Mouse (Mus musculus) heart, postnatal 25 days (tissue): ENCODE results near the gene Banp. TPM values are rescaled to one million over a fixed set of nuclear protein-coding genes. Genes with fewer than 3 reads are reported as not detected.

Source experiments
- DNase-seq: peaks from one replicate; pipeline ENCODE4 v3.0.0; 2022; ENCODE audit warnings: low spot score
- intact Hi-C: fragments of 180-260 bp; cut with DNase I; formaldehyde crosslinking; loops from one replicate; pipeline ENCODE4 v1.15.1; 2025
- total RNA-seq, 2 experiments: library from RNA; stranded (reverse); gene quantifications; 2 replicates each; pipeline ENCODE4 v1.2.3; 2021

Banp gene
- total RNA-seq, 2 experiments from 2014 or later = 15.0 to 26.5 TPM

GRCm38 (mm10) chr8:121948321-121949145 lies 1.0 kb upstream of the Banp start:
- intact Hi-C loops = no loop called here
- no peak for DNase-seq

GRCm38 (mm10) chr8:121949941-121950748 lies 595 bp downstream of the Banp start:
- DNase-seq = peak; percentile 97
- intact Hi-C loops = no loop called here

GRCm38 (mm10) chr8:121950749-121951655 lies 1.5 kb downstream of the Banp start:
- DNase-seq = peak; percentile 37
- intact Hi-C loops = no loop called here

- DNase-seq = no peak
- intact Hi-C loops = no loop called here
Observed at GRCm38 (mm10) chr8:121951656-121952009, 2.1 kb downstream of the Banp start.

GRCm38 (mm10) chr8:121952122-121952521 lies 2.6 kb downstream of the Banp start:
- intact Hi-C loops = no loop called here
- DNase-seq = no peak

GRCm38 (mm10) chr8:121952800-121953199 lies 3.2 kb downstream of the Banp start:
- intact Hi-C loops = no loop called here
- DNase-seq = no peak

GRCm38 (mm10) chr8:121953821-121954545 lies 4.4 kb downstream of the Banp start:
- intact Hi-C loops = no loop called here
- DNase-seq = no peak

GRCm38 (mm10) chr8:121954981-121955555 lies 5.5 kb downstream of the Banp start:
- intact Hi-C loops = no loop called here
- no peak for DNase-seq

GRCm38 (mm10) chr8:121955825-121956500 lies 6.4 kb downstream of the Banp start:
- DNase-seq = no peak
- intact Hi-C loops = no loop called here

GRCm38 (mm10) chr8:121958395-121958794 lies 8.8 kb downstream of the Banp start:
- intact Hi-C loops = no loop called here
- no peak for DNase-seq

- intact Hi-C loops = no loop called here
- no peak for DNase-seq
Observed at GRCm38 (mm10) chr8:121962892-121963291, 13.3 kb downstream of the Banp start.

GRCm38 (mm10) chr8:121964716-121965512 lies 15.4 kb downstream of the Banp start:
- intact Hi-C loops = no loop called here
- DNase-seq = peak; percentile 25

GRCm38 (mm10) chr8:121966110-121966509 lies 16.6 kb downstream of the Banp start:
- intact Hi-C loops = no loop called here
- no peak for DNase-seq

GRCm38 (mm10) chr8:121966714-121967448 lies 17.3 kb downstream of the Banp start:
- no peak for DNase-seq
- intact Hi-C loops = no loop called here

- intact Hi-C loops = no loop called here
- no peak for DNase-seq
Observed at GRCm38 (mm10) chr8:121967977-121968376, 18.4 kb downstream of the Banp start.

GRCm38 (mm10) chr8:121968542-121968941 lies 19.0 kb downstream of the Banp start:
- DNase-seq = no peak
- intact Hi-C loops = no loop called here

GRCm38 (mm10) chr8:121970225-121970624 lies 20.7 kb downstream of the Banp start:
- intact Hi-C loops = loop anchor here (10.0 kb wide), 1 partner anchor 365 kb away; no protein-coding TSS in a partner anchor
- DNase-seq = no peak
